Mouse (Mus musculus): ENCODE data around the gene Gen1. TPM values are rescaled to one million over a fixed set of nuclear protein-coding genes. Genes with fewer than 3 reads are reported as not detected.

Gen1 gene
- total RNA-seq, 2 experiments from 2014 or later, result 2.2 to 3.2 TPM

DNA sequence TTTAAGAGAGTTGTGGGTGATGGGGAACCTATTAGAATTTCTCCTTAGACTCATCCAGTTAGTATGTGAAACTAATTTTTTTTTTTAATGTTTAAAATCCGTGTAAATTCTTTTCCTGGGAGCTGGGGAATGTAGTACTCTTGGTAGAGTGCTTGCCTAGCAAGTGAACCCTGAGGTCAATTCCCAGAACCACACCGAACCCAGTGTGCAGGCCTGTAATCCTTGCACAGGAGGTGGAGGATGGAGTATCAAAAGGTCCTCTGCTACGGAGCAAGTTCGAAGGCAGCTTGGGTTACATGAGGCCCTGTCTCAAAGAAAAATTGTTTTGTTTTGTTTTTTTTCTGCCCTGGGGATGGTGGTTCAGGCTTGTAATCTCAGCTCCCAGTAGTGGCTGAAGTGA, 1.4 kb upstream of the Gen1 start:
- Histone ChIP-seq H3K27ac (peak overlapping the region; percentile 99), H3K4me3 (peak overlapping the region; percentile 93)
- intact Hi-C loops (cut with DNase I), result loop anchor here (2.0 kb wide), 1 partner anchor 64 kb away; no protein-coding TSS in a partner anchor
- peak; percentile 18 for DNase-seq
- TF ChIP-seq CTCF (IDR thresholded peaks at IDR 0.05), result no peak

DNA sequence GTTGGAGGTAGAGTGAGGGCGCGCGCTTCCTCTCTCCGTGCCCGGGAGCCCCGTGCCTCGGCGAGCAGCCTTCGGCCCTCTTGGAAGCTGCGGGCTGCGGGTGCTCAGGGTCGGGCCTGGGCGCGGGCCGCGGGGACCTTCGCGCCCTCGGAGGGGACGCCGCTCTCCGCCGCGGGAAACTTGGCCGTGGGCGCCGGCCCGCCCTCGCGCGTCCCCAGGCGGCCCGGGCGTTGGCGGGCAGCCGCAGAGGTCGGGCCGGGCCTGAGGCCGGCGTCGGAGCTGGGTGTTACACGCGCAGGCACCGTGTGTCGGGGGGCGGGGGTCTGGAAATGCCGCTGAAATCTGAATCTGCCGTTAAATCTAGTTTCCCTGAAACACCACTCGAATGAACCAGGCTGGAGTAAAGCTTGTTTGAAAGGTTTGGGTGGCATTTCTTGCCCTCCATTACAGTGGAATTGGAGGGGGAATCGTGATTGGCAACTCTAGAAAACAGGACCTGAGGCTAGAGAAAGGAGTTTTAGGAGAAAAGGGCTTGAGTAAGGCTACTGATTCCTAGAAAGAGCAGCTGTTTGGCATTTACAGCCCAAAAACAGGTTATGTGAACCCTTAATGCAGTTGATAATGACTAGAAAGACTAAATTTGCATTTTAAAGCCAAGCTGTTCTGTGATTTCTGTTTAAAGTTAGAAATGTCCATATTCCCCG, 833 bp upstream of the Gen1 start:
- no peak for TF ChIP-seq CTCF (IDR thresholded peaks at IDR 0.05)
- Histone ChIP-seq H3K27ac (peak overlapping the region; percentile 99), H3K4me3 (peak overlapping the region; percentile 93)
- DNase-seq, result peak; percentile 86
- intact Hi-C loops (cut with DNase I), result loop anchor here (1.0 to 2.0 kb wide), 2 partner anchors 64 to 69 kb away; no protein-coding TSS in a partner anchor

DNA sequence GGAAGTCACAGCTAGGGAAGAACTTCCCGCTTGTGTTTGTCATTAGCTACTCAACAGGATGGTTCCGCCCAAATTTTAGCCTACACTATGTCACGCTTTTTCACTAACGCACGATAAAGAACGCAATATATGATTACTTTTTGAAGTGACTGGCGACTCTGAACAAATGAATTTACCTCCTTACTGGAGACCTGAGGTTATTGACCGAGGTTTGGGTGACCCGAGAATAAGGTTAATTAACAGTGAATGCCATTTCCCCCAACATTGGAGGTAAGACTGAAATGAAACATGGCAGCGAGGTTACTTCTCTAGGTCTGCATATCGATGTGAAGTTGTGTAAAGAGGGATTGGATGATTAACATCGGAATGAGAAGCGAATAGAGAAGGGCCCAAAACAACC, 706 bp downstream of the Gen1 start:
- Histone ChIP-seq H3K27ac (no peak overlapping the region), H3K4me3 (peak overlapping the region; percentile 93)
- intact Hi-C loops (cut with DNase I), result no loop called here
- DNase-seq, result no peak
- no peak for TF ChIP-seq CTCF (IDR thresholded peaks at IDR 0.05)

DNA sequence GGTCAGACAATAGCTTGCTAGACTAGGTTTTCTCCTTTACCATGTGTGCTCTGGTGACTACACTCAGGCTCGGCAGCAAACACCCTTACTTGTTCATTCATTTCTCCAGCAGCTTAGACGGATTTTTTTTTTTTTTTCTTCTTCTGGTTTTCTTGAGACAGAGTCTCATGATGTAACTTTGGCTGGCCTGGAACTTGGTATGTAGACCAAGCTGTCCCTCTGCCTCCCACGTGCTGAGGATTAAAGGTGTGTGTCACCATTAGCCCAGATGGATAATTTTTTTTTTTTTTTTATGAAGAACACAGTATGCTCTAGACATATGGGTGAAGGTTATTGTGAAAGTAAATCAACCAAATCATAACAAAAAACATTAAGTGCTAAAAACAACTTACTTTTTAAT, 15.3 kb downstream of the Gen1 start:
- Histone ChIP-seq H3K4me3 (no peak overlapping the region), H3K27ac (no peak overlapping the region)
- no peak for TF ChIP-seq CTCF (IDR thresholded peaks at IDR 0.05)
- intact Hi-C loops (cut with DNase I), result no loop called here
- no peak for DNase-seq

DNA sequence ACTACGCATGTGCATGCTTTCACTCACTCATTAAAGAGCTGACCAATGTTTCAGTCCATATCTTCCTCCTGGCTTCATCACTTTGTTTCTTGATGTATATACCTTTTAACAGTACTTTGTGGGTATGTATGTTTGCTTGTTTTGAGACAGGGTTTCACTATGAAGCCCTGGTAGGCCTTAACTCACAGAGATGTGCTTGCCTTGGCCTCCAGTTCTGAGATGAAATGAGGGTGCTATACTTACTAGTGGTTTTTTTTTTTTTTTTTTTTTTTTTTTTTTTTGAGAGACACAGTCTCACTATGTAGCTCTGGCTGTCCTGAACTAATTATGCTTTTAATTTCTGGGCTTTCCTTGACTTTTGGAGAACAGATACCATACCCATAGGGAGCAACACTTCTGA, 18.1 kb downstream of the Gen1 start:
- TF ChIP-seq CTCF (IDR thresholded peaks at IDR 0.05), result no peak
- intact Hi-C loops (cut with DNase I), result no loop called here
- Histone ChIP-seq H3K27ac (no peak overlapping the region), H3K4me3 (no peak overlapping the region)
- DNase-seq, result no peak

DNA sequence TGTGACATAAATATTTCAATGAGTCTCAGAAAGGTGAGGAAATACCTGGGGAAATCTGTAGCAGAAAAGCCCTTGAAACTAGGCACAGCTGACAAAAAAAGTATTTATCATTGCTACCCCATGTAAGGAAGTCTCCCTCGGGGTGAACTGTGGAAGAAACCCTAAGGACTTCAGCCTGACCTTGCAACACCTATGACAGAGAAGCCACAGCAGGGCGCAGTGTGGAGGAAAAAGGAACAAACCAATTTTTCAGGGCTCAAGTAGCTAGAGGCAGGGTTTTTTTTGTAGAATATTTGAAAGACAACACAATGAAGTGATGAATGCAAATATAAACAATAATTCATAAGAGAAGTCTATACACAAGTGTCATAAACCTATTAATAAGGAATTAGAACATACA, 29.6 kb downstream of the Gen1 start:
- Histone ChIP-seq H3K27ac (no peak overlapping the region), H3K4me3 (no peak overlapping the region)
- intact Hi-C loops (cut with DNase I), result no loop called here
- no peak for TF ChIP-seq CTCF (IDR thresholded peaks at IDR 0.05)
- no peak for DNase-seq

DNA sequence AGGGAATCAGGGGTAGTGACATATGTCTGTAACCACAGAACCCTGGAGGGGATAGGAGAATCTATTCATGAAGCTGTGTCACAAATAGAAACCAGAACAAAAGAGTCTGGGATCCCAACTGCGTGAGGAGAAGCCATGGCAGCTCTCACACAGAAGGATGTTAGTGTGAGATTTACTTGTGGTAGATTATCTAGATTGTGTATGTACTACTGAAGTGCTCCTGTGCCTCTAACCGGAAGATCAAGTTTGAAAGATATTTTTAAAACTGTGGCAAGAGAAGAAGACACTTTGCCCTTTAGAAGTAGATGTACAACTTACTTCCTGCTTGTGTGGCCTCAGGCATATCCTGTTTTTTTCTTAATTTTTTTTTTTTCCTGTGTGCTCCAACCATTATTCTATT, 35.3 kb downstream of the Gen1 start:
- intact Hi-C loops (cut with DNase I), result no loop called here
- no peak for DNase-seq
- Histone ChIP-seq H3K27ac (no peak overlapping the region), H3K4me3 (no peak overlapping the region)
- TF ChIP-seq CTCF (IDR thresholded peaks at IDR 0.05), result no peak

DNA sequence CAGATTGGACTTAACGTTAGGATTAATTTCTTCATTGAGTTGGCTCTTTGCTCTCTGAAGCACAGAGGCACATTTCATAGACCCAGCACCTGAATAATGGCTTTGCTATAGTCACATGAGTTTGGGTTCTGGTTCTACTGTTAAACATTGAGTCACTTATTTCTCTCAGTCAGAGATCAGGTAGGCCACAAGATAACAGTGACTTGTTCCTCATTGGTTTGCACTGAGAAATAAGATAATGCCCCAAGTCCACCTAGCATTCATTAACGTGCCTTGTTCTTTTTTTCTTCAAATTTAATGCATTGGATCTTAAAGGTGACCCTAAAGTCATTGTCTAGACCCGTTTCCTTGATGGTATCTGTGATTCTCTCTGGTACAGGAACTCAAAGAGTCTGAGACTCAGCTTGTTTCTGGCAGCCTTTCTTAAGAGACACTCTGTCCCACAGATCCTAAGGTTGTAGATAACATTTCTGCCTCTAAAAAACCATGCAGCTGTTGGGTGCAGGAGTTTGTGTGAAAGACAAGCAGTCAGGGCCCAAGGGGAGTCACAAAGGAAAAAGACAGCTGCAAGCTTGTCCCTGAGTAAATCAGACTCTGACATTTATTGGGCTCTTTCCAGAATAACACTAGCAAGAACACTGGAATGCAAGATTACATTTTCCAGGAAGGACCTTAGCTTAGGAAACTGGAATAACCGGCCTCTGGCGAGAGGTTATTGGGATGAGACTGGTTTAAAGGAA, 38.9 kb downstream of the Gen1 start:
- Histone ChIP-seq H3K27ac (peak overlapping the region; percentile 50), H3K4me3 (no peak overlapping the region)
- no peak for DNase-seq
- intact Hi-C loops (cut with DNase I), result no loop called here
- no peak for TF ChIP-seq CTCF (IDR thresholded peaks at IDR 0.05)

DNA sequence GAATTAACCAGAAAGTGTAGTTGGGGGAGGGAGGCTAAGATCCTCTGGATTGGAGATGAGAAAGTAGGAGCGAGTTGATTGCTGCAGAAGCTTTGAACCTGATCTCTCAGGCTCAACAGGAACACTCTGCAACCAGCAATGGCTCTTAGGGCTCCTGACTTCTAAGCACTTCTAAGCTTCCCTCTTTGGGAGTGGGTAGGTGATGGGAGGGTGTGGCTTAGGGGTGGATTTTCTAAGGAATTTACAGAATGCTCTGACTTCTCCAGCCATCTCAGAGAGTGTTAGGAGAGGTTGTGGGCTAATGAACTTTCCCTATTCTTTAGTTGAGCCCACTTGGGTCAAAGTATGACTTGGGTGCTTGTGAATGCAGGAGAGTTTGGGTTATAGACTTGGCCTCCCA, 39.5 kb downstream of the Gen1 start:
- intact Hi-C loops (cut with DNase I), result no loop called here
- TF ChIP-seq CTCF (IDR thresholded peaks at IDR 0.05), result no peak
- no peak overlapping the region for H3K4me3 ChIP-seq
- H3K27ac ChIP-seq, result peak overlapping the region; percentile 50
- no peak for DNase-seq

DNA sequence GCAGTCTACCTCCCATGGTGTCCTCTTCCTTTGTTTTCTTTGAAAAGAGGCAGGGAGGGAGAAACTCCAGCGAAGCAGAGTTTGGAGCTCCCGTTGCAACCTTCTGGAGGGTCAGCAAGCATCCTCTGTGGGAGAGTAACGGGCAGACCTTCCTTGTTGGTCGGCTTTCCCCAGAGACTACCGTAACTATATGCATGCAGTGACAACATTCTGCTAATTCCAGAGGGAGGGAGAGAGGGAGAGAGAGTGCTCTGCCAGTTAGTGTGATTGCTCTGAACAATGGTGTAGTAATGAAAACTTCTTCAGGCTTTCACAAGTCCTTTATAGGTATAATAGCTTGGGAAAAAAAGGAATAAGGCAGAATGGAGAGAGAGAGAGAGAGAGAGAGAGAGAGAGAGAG, 40.9 kb downstream of the Gen1 start:
- intact Hi-C loops (cut with DNase I), result no loop called here
- no peak for TF ChIP-seq CTCF (IDR thresholded peaks at IDR 0.05)
- H3K27ac ChIP-seq, result no peak overlapping the region
- H3K4me3 ChIP-seq, result no peak overlapping the region
- DNase-seq, result no peak

DNA sequence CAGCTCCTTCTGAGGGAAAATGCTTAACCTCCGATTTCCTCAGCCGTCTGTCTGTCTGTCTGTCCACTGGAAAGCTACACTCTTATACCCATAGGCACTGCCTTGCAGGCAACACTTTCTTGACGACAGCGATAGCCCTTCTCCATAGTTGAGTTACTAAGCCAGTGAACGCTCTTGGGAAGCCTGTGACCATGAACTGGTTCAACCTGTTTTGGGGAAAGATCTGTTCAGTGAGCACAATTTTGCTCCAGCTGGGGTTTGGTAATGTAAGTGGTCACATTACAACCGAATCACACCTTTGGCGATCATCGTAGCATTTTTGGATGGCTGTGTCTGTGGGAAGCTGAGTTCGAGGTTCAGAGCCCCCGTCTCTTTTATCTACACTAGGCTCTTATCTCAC, 42.5 kb downstream of the Gen1 start:
- Histone ChIP-seq H3K4me3 (no peak overlapping the region), H3K27ac (no peak overlapping the region)
- intact Hi-C loops (cut with DNase I), result no loop called here
- no peak for TF ChIP-seq CTCF (IDR thresholded peaks at IDR 0.05)
- no peak for DNase-seq

DNA sequence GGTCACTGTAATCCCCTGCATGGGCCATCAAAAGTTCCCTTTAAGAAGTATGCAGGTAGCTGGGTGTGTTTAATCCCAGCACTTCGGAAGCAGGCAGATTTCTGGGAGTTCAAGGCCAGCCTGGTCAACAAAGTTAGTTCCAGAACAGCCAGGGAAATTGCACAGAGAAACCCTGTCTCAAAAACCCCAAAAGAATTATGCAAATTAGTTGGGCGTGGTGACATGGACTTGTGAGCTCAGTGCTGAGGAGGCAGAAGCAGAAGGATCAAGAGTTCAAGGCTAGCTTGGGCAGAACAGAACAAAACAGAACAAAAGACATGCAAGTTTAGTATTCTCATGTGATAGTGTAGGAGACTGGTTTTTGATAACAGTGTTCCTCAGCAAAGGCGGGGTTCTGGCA, 43.0 kb downstream of the Gen1 start:
- DNase-seq, result no peak
- H3K4me3 ChIP-seq, result peak overlapping the region; percentile 66; the same call in 1 of the 2 replicates
- intact Hi-C loops (cut with DNase I), result no loop called here
- H3K27ac ChIP-seq, result peak overlapping the region; percentile 85
- TF ChIP-seq CTCF (IDR thresholded peaks at IDR 0.05), result no peak

DNA sequence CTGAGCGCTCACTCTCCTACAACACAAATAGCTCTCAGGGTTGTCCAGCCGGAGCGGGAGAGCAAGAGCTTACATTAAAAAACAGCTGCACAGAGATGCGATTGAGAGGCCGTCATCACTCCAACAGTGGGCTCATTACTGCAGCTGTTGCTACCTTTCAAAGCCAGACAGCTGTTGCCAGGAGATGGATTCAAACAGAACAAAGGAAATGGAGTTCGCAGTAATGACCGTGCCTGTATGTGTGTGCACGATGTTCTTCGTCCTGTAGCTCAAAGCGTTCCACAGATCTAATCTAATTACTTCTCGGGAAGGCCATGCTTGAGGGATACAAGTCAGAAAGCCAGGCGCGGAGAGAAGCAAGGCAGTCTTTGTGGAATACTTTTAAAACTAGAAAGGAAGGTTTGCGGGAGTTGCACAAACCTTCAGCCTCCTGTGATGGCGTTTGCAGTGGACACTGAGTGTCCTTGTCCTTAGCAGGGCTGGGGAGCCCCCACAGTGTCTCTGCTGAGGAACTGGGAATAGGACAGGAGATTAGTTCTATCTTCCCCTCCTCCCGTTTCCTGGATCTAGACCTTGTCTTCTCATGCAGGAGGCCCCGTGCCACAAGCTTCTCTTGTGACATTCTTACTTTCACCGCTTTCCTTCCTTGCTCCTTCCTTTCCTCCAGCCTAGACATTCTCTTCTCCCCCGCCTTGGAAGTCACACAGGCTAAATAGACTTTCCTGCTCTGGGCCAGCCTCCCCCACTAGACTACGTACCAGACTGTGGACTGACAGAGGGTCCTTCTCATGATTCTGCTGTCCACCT, 43.9 kb downstream of the Gen1 start:
- peak overlapping the region; percentile 66 for H3K4me3 ChIP-seq

More for the DNA sequence above, 43.9 kb downstream of the Gen1 start:
- H3K27ac ChIP-seq, result peak overlapping the region; percentile 85
- peak; percentile 39 for DNase-seq
- TF ChIP-seq CTCF (IDR thresholded peaks at IDR 0.05), result no peak
- intact Hi-C loops (cut with DNase I), result no loop called here

All from gastrocnemius, adult 2 months (tissue).